Mouse (Mus musculus): ENCODE measurements around the gene Gm45521. TPM values are rescaled to one million over a fixed set of nuclear protein-coding genes. Genes with fewer than 3 reads are reported as not detected.

The Gm45521 gene
- polyA plus RNA-seq, 1 experiment from 2014 or later = 0.51 TPM

DNA sequence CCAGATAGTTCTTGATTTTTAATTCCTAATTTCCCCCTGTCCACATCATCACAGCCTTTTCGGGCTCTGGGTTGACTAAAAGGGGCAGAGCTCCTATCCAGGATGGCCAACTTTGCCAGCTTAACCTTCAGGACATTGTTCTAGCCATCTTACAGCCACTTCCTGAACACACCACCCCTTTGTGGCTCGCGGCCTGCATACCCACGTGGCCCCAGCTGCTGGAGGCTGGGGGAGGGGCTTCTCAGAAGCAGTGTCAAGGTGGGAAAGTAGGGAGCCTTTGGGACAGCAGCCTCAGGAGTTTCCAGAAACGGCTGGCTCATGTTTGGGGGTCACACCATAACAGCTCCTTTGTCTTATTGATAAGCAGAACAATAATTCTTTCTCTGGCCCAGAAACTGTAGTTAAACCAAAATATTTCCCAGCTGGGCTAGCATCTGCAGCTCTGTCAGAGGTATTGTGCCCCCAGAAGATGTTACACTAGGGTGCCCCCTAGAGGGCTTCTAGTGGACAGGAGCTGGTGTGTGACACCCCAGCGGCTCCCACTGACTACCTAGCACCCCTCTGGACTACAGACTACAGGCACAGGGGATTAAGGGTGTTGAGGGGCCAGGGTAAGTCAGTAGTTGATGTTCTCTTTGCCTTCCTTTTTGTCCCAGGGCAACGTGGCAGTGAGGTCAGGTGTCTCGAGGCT, 12.6 kb upstream of the Gm45521 start:
- Histone ChIP-seq H3K27me3 (ENCODE audit: control insufficient read depth, insufficient read depth, low read length) (no peaks in the 10 kb centered on the region), H3K4me1 (replicated peaks; ENCODE audit: control insufficient read depth, insufficient read depth, low read length) (no peaks in the 10 kb centered on the region), H3K9ac (no peak overlapping the region), H3K9me3 (ENCODE audit: control insufficient read depth, low read length) (no peaks in the 10 kb centered on the region), H3K4me2 (replicated peaks) (no peak overlapping the region), H3K36me3 (replicated peaks; ENCODE audit: control insufficient read depth, insufficient read depth) (peaks cover 77% of the 10 kb centered on the region), H3K27ac (no peak overlapping the region), H3K4me3 (replicated peaks; ENCODE audit: low read length) (no peak overlapping the region)
- ATAC-seq (ENCODE audit: low FRiP score) = no peak
- DNase-seq (ENCODE audit: low spot score) = no peak
- 67% methylated on average over 8 of the region's 8 CpGs for WGBS

DNA sequence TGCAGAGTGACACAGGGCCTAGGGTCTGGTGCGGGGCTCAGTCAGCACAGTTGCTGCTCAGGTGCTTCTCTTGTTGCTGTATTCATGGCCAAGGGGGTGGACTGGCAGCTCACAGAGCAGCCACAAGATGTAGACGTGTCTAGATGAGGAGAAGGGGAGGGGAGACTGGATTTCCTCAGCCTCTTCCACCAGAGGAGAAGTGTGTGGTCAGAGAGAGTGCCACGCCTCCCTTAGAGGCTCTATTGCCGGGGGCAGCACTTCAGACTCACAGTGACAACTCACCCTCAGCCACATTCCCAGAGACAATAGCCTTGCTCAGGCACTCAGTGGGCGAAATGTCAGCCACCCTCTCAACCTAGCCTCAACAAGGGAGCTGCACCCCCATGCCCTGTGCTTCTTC, 11.8 kb upstream of the Gm45521 start:
- Histone ChIP-seq H3K9me3 (ENCODE audit: control insufficient read depth, low read length) (no peaks in the 10 kb centered on the region), H3K27me3 (ENCODE audit: control insufficient read depth, insufficient read depth, low read length) (no peaks in the 10 kb centered on the region), H3K4me1 (replicated peaks; ENCODE audit: control insufficient read depth, insufficient read depth, low read length) (no peaks in the 10 kb centered on the region), H3K4me2 (replicated peaks) (no peak overlapping the region), H3K27ac (no peak overlapping the region), H3K36me3 (replicated peaks; ENCODE audit: control insufficient read depth, insufficient read depth) (peaks cover 76% of the 10 kb centered on the region), H3K4me3 (replicated peaks; ENCODE audit: low read length) (no peak overlapping the region), H3K9ac (no peak overlapping the region)
- ATAC-seq (ENCODE audit: low FRiP score) (no peak), DNase-seq (ENCODE audit: low spot score) (no peak)
- WGBS = 75% methylated on average over 5 of the region's 5 CpGs

DNA sequence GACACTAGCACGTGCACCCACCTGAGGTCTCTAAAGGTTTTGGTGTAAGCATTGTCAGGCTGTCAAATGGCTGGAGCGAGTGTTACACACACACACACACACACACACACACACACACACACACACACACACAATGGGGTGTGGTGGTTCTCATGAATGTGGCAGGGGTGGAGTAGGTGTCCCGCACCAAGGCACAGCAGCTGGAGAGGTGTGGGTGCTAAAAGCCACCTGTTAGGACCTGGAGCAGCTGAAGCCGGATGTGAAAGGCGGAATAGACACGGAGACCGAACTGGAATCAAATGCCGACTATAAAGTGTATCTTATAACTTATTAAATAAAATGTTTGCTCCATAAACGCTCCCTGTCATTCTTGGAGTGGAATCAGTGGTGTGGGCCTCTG, 5.9 kb upstream of the Gm45521 start:
- H3K4me1 ChIP-seq (replicated peaks; ENCODE audit: control insufficient read depth, insufficient read depth, low read length) = no peaks in the 10 kb centered on the region
- H3K27me3 ChIP-seq (ENCODE audit: control insufficient read depth, insufficient read depth, low read length) = no peaks in the 10 kb centered on the region
- H3K9me3 ChIP-seq (ENCODE audit: control insufficient read depth, low read length) = no peaks in the 10 kb centered on the region
- WGBS = 95% methylated on average over 9 of the region's 9 CpGs
- H3K27ac ChIP-seq = no peak overlapping the region
- no peak overlapping the region for H3K4me2 ChIP-seq (replicated peaks)
- peaks cover 45% of the 10 kb centered on the region for H3K36me3 ChIP-seq (replicated peaks; ENCODE audit: control insufficient read depth, insufficient read depth)
- no peak for ATAC-seq (ENCODE audit: low FRiP score)
- no peak for DNase-seq (ENCODE audit: low spot score)
- no peak overlapping the region for H3K4me3 ChIP-seq (replicated peaks; ENCODE audit: low read length)
- no peak overlapping the region for H3K9ac ChIP-seq

DNA sequence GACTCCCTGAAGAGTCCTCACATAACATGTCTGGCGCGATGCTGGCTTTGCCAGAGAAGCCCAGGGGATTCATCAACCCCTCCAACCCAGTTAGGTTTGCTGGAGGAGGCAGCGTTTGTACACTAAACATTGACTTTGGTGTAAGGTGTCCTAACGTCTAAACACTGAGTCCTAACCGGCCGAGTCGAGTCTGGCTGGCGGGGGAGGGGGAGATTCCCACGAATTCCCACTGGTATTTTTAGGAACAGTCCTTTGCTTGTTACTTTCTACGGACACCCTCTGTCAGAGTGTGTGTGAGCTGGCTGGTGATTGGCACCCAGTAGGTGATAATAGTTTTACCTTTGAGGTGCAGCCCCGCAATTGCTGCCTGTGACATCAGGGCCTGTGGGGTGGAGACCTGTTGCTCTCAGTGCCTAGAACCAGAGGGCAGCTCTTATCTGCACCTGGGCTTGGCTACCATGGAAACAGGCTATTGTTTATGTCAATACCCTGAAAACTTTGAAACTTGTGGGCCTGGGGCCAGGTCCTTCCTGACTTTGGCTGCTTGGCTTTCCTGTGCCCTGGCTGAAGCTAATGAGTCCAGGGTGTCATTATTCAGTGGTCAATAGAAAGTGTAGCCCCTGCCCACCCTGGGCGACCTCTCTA, 4.4 kb upstream of the Gm45521 start:
- H3K4me3 ChIP-seq (replicated peaks; ENCODE audit: low read length) = no peak overlapping the region
- DNase-seq (ENCODE audit: low spot score) (no peak), ATAC-seq (ENCODE audit: low FRiP score) (no peak)
- H3K36me3 ChIP-seq (replicated peaks; ENCODE audit: control insufficient read depth, insufficient read depth) = peaks cover 38% of the 10 kb centered on the region
- WGBS = 42% methylated on average over 12 of the region's 12 CpGs
- H3K27ac ChIP-seq = no peak overlapping the region
- no peak overlapping the region for H3K4me2 ChIP-seq (replicated peaks)
- no peaks in the 10 kb centered on the region for H3K4me1 ChIP-seq (replicated peaks; ENCODE audit: control insufficient read depth, insufficient read depth, low read length)
- no peaks in the 10 kb centered on the region for H3K9me3 ChIP-seq (ENCODE audit: control insufficient read depth, low read length)
- H3K27me3 ChIP-seq (ENCODE audit: control insufficient read depth, insufficient read depth, low read length) = no peaks in the 10 kb centered on the region
- no peak overlapping the region for H3K9ac ChIP-seq

DNA sequence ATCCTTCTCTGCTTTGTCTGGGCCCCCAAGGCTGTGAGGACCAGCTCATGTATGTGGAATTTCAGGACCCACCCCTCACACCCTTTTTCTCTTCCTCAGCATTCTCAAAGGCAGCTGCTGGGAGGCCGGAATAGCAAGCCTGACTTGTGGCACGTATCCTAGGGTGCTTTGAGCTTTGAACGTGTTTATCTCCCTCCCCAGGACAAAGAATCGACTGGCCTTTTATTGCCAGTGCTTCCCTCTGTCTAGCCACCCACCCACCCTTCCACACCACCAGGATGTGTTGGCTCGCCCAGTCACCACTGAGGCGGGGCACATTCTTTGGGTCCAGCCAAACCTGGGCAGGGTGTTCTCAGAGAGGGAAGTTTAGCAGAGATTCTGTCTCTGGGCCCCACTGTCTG, 3.0 kb upstream of the Gm45521 start:
- no peak overlapping the region for H3K4me3 ChIP-seq (replicated peaks; ENCODE audit: low read length)
- WGBS = 26% methylated on average over 6 of the region's 6 CpGs
- no peaks in the 10 kb centered on the region for H3K27me3 ChIP-seq (ENCODE audit: control insufficient read depth, insufficient read depth, low read length)
- no peak overlapping the region for H3K4me2 ChIP-seq (replicated peaks)
- no peak overlapping the region for H3K9ac ChIP-seq
- H3K4me1 ChIP-seq (replicated peaks; ENCODE audit: control insufficient read depth, insufficient read depth, low read length) = no peaks in the 10 kb centered on the region
- H3K9me3 ChIP-seq (ENCODE audit: control insufficient read depth, low read length) = no peaks in the 10 kb centered on the region
- DNase-seq (ENCODE audit: low spot score) = no peak
- peaks cover 25% of the 10 kb centered on the region for H3K36me3 ChIP-seq (replicated peaks; ENCODE audit: control insufficient read depth, insufficient read depth)
- no peak overlapping the region for H3K27ac ChIP-seq
- ATAC-seq (ENCODE audit: low FRiP score) = no peak

DNA sequence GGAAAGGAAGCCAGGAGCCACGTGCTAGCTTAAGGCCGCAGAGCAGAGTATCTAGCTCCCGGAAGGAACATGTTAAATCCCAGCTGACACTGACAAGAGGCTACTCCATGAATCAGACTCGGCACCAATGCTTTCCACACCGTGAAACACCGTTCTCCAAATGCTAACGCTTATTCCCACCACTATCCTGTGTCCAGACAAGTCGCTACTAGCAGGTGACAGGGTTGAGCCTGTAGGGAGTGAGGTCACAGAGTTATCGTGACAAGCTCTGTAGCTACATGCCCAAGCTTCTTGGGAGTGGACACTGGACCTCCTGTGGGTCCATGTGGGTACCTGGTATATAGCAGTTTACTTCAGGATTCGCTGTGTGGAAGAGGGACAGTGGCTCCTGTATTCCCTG, 661 bp upstream of the Gm45521 start:
- ATAC-seq (ENCODE audit: low FRiP score) = no peak

DNA sequence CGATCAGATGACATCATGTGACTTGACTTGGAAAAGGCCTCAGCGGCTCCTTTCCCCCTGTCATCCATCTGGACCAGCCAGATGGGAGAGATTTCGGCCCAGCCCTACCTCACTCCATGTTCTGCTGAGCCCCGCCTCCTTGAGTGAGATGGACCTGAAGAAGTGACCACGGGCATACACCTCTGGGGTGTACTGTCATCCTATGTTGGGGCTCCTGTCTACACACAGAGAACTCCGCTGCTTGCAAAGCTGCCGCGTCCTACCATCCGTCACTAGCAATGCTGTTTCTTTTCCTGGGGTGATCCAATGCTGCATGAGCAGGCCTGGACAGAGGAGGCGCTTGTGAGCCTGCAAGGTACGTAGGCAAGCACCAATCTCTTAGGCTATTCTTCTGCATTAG, 3.5 kb downstream of the Gm45521 start:
- peak; percentile 29; the same call in 1 of the 2 replicates for ATAC-seq (ENCODE audit: low FRiP score)
- H3K9me3 ChIP-seq (ENCODE audit: control insufficient read depth, low read length) = no peaks in the 10 kb centered on the region

More for the DNA sequence above, 661 bp upstream of the Gm45521 start:
- 86% methylated on average over 10 of the region's 10 CpGs for WGBS
- Histone ChIP-seq H3K9ac (no peak overlapping the region), H3K36me3 (replicated peaks; ENCODE audit: control insufficient read depth, insufficient read depth) (peaks cover 5% of the 10 kb centered on the region; the same call in 1 of the 2 replicates), H3K9me3 (ENCODE audit: control insufficient read depth, low read length) (no peaks in the 10 kb centered on the region), H3K27me3 (ENCODE audit: control insufficient read depth, insufficient read depth, low read length) (no peaks in the 10 kb centered on the region), H3K4me1 (replicated peaks; ENCODE audit: control insufficient read depth, insufficient read depth, low read length) (no peaks in the 10 kb centered on the region), H3K4me3 (replicated peaks; ENCODE audit: low read length) (no peak overlapping the region), H3K27ac (no peak overlapping the region), H3K4me2 (replicated peaks) (no peak overlapping the region)
- DNase-seq (ENCODE audit: low spot score) = no peak

DNA sequence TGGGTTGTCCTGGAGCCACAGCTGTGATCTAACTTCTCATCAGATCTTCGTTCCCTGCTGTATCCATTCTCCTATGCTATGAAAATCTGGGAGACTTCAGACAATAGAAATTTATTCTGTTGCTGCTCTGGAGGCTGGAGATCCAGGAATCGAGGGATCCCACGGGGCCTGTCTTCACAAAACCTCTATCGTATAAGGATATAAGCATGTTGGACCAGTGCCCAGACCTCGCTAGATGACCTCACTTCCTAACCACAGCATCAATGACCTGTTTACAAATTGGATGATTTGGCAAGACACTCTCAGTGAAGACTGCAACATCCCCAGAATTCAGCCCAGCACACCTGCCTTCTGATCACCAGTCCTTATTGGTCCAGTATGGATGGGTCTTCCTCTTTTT, 4.6 kb downstream of the Gm45521 start:
- ATAC-seq (ENCODE audit: low FRiP score) (no peak), DNase-seq (ENCODE audit: low spot score) (no peak)
- Histone ChIP-seq H3K4me3 (replicated peaks; ENCODE audit: low read length) (no peak overlapping the region), H3K4me2 (replicated peaks) (no peak overlapping the region), H3K4me1 (replicated peaks; ENCODE audit: control insufficient read depth, insufficient read depth, low read length) (no peaks in the 10 kb centered on the region), H3K9ac (no peak overlapping the region), H3K9me3 (ENCODE audit: control insufficient read depth, low read length) (no peaks in the 10 kb centered on the region), H3K36me3 (replicated peaks; ENCODE audit: control insufficient read depth, insufficient read depth) (no peaks in the 10 kb centered on the region), H3K27me3 (ENCODE audit: control insufficient read depth, insufficient read depth, low read length) (no peaks in the 10 kb centered on the region), H3K27ac (no peak overlapping the region)
- WGBS = 59% methylated on average over 5 of the region's 5 CpGs

More for the DNA sequence above, 3.5 kb downstream of the Gm45521 start:
- Histone ChIP-seq H3K4me3 (replicated peaks; ENCODE audit: low read length) (no peak overlapping the region), H3K4me1 (replicated peaks; ENCODE audit: control insufficient read depth, insufficient read depth, low read length) (no peaks in the 10 kb centered on the region), H3K4me2 (replicated peaks) (no peak overlapping the region), H3K9ac (no peak overlapping the region), H3K27ac (no peak overlapping the region), H3K27me3 (ENCODE audit: control insufficient read depth, insufficient read depth, low read length) (no peaks in the 10 kb centered on the region), H3K36me3 (replicated peaks; ENCODE audit: control insufficient read depth, insufficient read depth) (no peaks in the 10 kb centered on the region)
- WGBS = 48% methylated on average over 11 of the region's 11 CpGs
- peak; percentile 55 for DNase-seq (ENCODE audit: low spot score)

DNA sequence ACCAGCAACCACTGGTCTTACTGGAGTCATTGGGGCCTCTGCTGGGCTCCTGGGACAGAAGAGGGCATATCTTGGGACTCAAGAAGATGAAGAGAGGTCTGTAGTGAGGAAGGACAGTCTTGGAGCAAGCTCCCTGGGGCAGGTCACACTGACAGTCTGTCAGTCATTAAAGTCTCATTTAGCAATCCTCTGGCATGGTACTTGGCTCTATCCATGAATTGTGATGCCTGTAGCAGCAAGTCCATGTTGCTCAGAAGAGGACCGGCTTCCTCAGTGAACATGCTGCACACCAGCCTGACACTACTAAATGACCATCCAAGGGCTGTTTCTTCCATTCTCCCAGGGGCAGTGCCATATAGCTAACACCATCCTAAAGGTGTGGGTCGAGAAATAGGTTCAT, 5.5 kb downstream of the Gm45521 start:
- Histone ChIP-seq H3K9ac (no peak overlapping the region), H3K4me1 (replicated peaks; ENCODE audit: control insufficient read depth, insufficient read depth, low read length) (no peaks in the 10 kb centered on the region), H3K4me2 (replicated peaks) (no peak overlapping the region), H3K36me3 (replicated peaks; ENCODE audit: control insufficient read depth, insufficient read depth) (no peaks in the 10 kb centered on the region), H3K4me3 (replicated peaks; ENCODE audit: low read length) (no peak overlapping the region), H3K27ac (no peak overlapping the region), H3K27me3 (ENCODE audit: control insufficient read depth, insufficient read depth, low read length) (no peaks in the 10 kb centered on the region), H3K9me3 (ENCODE audit: control insufficient read depth, low read length) (no peaks in the 10 kb centered on the region)
- no peak for ATAC-seq (ENCODE audit: low FRiP score)
- 85% methylated on average over 2 of the region's 2 CpGs for WGBS
- DNase-seq (ENCODE audit: low spot score) = no peak

All from hindbrain, embryonic 14.5 days (tissue).